Mouse (Mus musculus) intestine, embryonic 15.5 days (tissue): Measurements from ENCODE around the gene Sik3. TPM values are rescaled to one million over a fixed set of nuclear protein-coding genes. Genes with fewer than 3 reads are reported as not detected.

Experiments used
- ATAC-seq: fragments of 200-750 bp; cut with Nextera tagmentation; 2 replicates; pipeline ENCODE4 v1.8.0; 2017; ENCODE audit warnings: moderate TSS enrichment, moderate library complexity
- H3K27ac ChIP-seq: fragments of 300-500 bp; sonication (generic); 2 replicates; pipeline ENCODE4 v1.5.1; 2015; ENCODE audit warnings: mild to moderate bottlenecking, inconsistent platforms
- H3K27me3 ChIP-seq: fragments of 300-500 bp; sonication (generic); replicated peaks from 2 replicates; pipeline ENCODE4 v1.6.1; 2015; ENCODE audit warnings: inconsistent platforms
- H3K36me3 ChIP-seq: fragments of 300-500 bp; sonication (generic); 2 replicates; pipeline ENCODE4 v1.6.1; 2015; ENCODE audit warnings: inconsistent platforms
- H3K4me1 ChIP-seq: fragments of 300-500 bp; sonication (generic); replicated peaks from 2 replicates; pipeline ENCODE4 v1.6.1; 2015; ENCODE audit warnings: inconsistent platforms
- H3K4me2 ChIP-seq: fragments of 300-500 bp; sonication (generic); replicated peaks from 2 replicates; pipeline ENCODE4 v1.6.1; 2015; ENCODE audit warnings: mild to moderate bottlenecking, inconsistent platforms
- H3K4me3 ChIP-seq: fragments of 300-500 bp; sonication (generic); replicated peaks from 2 replicates; pipeline ENCODE4 v1.5.1; 2015; ENCODE audit warnings: inconsistent platforms
- H3K9ac ChIP-seq: fragments of 300-500 bp; sonication (generic); 2 replicates; pipeline ENCODE4 v1.6.1; 2015; ENCODE audit warnings: inconsistent platforms
- H3K9me3 ChIP-seq: fragments of 300-500 bp; sonication (generic); 2 replicates; pipeline ENCODE4 v1.6.1; 2016; ENCODE audit warnings: inconsistent platforms
- WGBS: fragments of 180-500 bp; shearing (Covaris S2); methylation state at CpG from one replicate; pipeline ENCODE4 v1.1.7; 2015; 5-methylcytosine and 5-hydroxymethylcytosine counted together
- polyA plus RNA-seq: library from polyadenylated mRNA; unstranded; fragments of >200 nt; fragmentation: Nextera tagmentation; extraction: Ambion mirVana; gene quantifications from 2 replicates; pipeline ENCODE4 v1.2.1, GENCODE M21; 2015

Sik3 gene
- polyA plus RNA-seq, 1 experiment from 2014 or later, result 13.2 TPM

GRCm38 (mm10) chr9:46210473-46210872 is 197.9 kb downstream of the Sik3 start:
- peaks cover 23% of the 10 kb centered on the region for H3K36me3 ChIP-seq
- no peak for ATAC-seq

DNA sequence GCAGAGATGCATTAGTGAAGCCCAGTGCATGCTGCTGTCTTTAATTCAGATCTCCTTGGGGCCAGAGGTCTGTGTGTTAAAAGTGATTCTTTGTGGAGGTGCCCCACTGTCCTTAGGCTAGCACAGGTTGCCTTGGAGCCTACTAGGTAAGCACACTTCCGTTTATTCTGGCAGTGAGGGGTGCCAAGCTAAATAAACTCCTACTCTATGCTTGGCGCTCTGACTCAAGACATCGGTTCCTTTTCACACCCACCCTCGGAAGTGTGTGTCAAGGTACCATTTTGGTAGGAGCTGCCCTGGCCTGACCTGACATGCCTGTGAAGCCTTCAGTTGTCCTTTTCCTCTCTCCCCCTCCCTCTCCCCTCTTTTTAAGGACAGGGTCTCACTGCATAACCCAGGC is 201.7 kb downstream of the Sik3 start:
- H3K9me3 ChIP-seq, result no peaks in the 10 kb centered on the region
- H3K4me3 ChIP-seq, result no peak overlapping the region
- H3K27ac ChIP-seq, result no peak overlapping the region
- H3K27me3 ChIP-seq, result no peaks in the 10 kb centered on the region
- H3K9ac ChIP-seq, result no peak overlapping the region
- peaks cover 21% of the 10 kb centered on the region for H3K36me3 ChIP-seq
- H3K4me2 ChIP-seq, result no peak overlapping the region
- ATAC-seq, result no peak
- 82% methylated on average over 4 of the region's 4 CpGs for WGBS
- H3K4me1 ChIP-seq, result peaks cover 7% of the 10 kb centered on the region; the same call in 1 of the 2 replicates

More at GRCm38 (mm10) chr9:46210473-46210872, 197.9 kb downstream of the Sik3 start:
- 89% methylated on average over 12 of the region's 12 CpGs for WGBS
- Histone ChIP-seq H3K9ac (no peak overlapping the region), H3K4me1 (peaks cover 27% of the 10 kb centered on the region), H3K4me2 (no peak overlapping the region), H3K9me3 (no peaks in the 10 kb centered on the region), H3K27me3 (no peaks in the 10 kb centered on the region), H3K4me3 (no peak overlapping the region), H3K27ac (no peak overlapping the region)

DNA sequence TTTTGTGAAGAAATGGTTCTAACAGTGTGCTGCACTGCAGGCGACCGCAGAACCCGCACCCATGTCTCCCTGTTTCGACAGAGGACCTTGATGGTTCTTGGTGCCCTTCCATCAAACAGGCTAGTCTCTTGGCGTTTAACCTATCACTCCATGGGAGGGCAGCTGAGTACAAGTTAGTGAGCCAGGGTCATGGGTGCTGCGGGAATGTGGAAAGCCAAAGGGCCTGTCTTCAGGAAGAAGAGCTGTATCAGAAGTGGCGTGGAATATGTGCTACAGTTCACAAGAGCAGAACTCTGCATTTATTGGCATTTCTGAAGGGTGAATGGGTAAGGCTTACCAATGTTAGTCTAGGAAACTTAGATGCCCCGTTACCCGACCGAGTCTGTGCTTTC is 202.3 kb downstream of the Sik3 start:
- Histone ChIP-seq H3K4me3 (no peak overlapping the region), H3K27me3 (no peaks in the 10 kb centered on the region), H3K4me1 (peaks cover 7% of the 10 kb centered on the region; the same call in 1 of the 2 replicates), H3K36me3 (peaks cover 19% of the 10 kb centered on the region), H3K27ac (no peak overlapping the region), H3K9ac (no peak overlapping the region), H3K9me3 (no peaks in the 10 kb centered on the region), H3K4me2 (no peak overlapping the region)
- ATAC-seq, result no peak
- WGBS, result 91% methylated on average over 10 of the region's 10 CpGs

DNA sequence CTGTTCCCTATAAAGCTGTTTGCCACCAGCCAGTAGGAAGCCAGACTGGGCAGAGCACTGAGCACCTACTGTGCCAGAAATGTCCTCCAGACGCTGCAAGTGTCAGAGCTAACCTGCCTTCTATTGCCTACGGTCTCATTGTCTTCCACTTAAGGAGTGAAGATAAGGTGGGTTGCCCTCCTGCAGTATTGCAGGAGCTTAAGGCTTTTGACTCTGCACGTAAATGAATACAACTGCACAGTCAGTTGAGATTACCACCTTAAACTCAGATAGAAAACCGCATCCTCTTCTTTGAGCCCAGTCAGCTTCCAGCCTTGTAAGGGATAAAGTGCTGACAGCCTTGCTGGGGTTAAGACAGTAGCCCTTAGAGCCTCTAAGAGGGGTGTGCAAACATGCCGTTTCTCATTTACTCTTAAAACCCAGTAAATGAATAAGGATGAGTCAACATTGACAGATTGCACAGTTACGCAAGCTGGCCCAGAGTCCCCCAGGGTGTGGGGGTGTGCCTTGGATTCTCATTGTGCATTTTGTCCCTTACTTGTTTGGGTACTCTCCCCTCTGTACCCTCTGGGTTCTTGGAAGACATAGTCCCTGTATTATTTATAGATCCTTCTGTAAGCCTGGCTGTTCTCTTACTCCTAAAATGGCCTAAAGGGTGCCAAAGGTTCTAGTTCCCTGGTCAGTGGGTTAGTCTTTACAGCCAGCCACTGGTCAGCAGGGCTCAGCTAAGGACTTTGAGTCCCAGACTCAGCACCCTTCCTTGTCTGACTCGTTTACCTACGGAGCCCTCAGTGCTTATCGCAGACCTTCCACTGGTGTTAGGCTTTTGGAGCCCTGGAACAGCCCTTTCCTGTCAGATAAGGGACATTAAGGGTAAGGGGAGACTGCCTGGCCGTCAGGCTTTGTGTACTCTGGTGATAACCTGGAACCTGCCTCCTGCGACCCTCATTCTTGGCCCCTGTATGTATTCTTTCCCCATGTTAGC is 203.0 kb downstream of the Sik3 start:
- Histone ChIP-seq H3K4me2 (no peak overlapping the region), H3K27ac (peak overlapping the region; percentile 49; the same call in 1 of the 2 replicates), H3K4me3 (no peak overlapping the region), H3K36me3 (peaks cover 20% of the 10 kb centered on the region), H3K4me1 (peaks cover 7% of the 10 kb centered on the region; the same call in 1 of the 2 replicates), H3K9ac (no peak overlapping the region), H3K27me3 (no peaks in the 10 kb centered on the region), H3K9me3 (no peaks in the 10 kb centered on the region)
- ATAC-seq, result peak; percentile 68
- WGBS, result 54% methylated on average over 11 of the region's 11 CpGs

DNA sequence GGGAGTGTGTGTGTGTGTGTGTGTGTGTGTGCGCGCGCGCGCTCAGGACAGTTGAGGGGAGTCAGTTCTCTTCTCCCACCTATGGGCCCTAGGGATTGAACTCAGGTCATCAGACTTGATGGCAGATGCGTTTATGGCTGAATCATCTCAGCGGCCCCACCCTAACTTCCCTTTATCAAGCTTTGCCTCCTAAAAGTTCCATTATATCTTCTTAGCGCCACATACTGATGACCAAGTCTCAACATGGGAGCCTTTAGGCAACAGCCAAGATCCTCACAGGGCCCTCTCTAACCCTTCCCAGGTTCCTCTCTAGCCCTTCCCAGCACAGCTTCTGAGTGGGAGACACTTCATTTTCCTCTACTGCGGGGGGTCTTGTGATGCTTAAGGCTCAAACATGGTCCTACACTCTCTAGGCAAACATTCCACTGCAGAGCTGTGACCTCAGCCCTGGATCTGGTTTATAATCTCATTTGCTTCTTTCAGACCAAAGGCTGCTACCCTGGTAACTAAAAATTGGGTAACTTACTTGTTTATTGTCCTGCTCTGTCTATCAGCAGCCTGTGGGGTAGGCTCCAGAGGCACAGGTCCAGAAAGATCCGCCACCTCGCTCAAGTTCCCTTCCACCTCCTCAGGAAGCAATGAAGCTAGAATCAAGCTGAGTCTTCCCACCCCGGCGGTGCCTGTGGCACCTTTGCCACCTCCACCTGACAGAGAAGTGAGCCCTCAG is 204.3 kb downstream of the Sik3 start:
- Histone ChIP-seq H3K27ac (no peak overlapping the region), H3K4me2 (no peak overlapping the region), H3K27me3 (no peaks in the 10 kb centered on the region), H3K9ac (no peak overlapping the region), H3K9me3 (no peaks in the 10 kb centered on the region), H3K4me3 (no peak overlapping the region), H3K4me1 (peaks cover 7% of the 10 kb centered on the region; the same call in 1 of the 2 replicates), H3K36me3 (peaks cover 18% of the 10 kb centered on the region)
- ATAC-seq, result no peak
- WGBS, result 89% methylated on average over 13 of the region's 13 CpGs

GRCm38 (mm10) chr9:46218176-46218575 is 205.6 kb downstream of the Sik3 start:
- 79% methylated on average over 9 of the region's 9 CpGs for WGBS
- Histone ChIP-seq H3K36me3 (peaks cover 18% of the 10 kb centered on the region), H3K27ac (no peak overlapping the region), H3K9ac (no peak overlapping the region), H3K4me2 (no peak overlapping the region), H3K4me3 (no peak overlapping the region), H3K9me3 (no peaks in the 10 kb centered on the region), H3K27me3 (no peaks in the 10 kb centered on the region), H3K4me1 (peaks cover 7% of the 10 kb centered on the region; the same call in 1 of the 2 replicates)
- no peak for ATAC-seq

DNA sequence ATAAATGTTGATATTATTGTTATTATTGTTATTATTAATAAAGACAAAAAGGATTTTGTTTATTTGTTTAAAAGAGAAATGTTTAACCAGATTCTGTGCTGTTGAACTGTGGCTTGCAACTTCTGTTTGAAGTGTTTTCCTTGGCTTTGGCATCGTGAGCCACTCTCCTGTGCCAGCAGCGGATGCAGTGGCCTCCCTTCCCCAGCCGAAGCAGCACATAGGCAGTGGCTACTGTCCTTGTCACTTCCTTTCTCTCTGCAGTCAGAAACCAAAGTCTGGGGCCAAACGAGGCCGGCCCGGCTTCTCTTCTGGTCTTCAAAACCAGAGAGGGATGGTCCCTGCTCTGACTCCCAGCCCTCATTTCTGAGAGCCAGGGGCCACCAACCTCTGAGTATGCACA is 210.5 kb downstream of the Sik3 start:
- Histone ChIP-seq H3K27ac (0 out of 2 replicates have a peak overlapping the region, but pooled peaks have one; percentile 33), H3K36me3 (peaks cover 18% of the 10 kb centered on the region), H3K4me2 (no peak overlapping the region), H3K27me3 (no peaks in the 10 kb centered on the region), H3K4me3 (no peak overlapping the region), H3K9ac (no peak overlapping the region), H3K4me1 (0 out of 2 replicates have a peak, but pooled peaks cover 5% of the 10 kb centered on the region), H3K9me3 (no peaks in the 10 kb centered on the region)
- WGBS, result 79% methylated on average over 6 of the region's 6 CpGs
- no peak for ATAC-seq

DNA sequence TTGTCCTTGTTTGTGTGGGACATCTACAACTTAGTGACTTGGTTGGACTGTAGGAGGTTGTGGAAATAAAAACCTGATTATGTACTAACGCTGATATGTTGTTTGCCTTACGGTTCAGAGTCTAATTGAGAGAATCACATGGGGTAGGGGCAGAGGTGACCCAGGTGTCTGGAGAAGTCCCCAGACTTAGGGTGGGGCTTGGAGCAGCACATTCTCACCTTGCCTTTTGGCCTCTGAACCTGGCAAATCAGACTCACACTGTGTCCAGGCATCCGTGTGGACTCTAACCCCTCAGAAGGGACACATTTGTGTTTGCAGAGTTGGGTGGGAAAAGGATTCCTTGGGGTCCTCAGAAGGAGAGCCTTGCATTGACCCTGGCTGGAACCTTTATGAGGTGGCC is 211.5 kb downstream of the Sik3 start:
- peak; percentile 60 for ATAC-seq
- Histone ChIP-seq H3K4me2 (no peak overlapping the region), H3K9me3 (no peaks in the 10 kb centered on the region), H3K36me3 (peaks cover 18% of the 10 kb centered on the region), H3K9ac (no peak overlapping the region), H3K27me3 (no peaks in the 10 kb centered on the region), H3K4me1 (0 out of 2 replicates have a peak, but pooled peaks cover 5% of the 10 kb centered on the region), H3K27ac (peak overlapping the region; percentile 78), H3K4me3 (no peak overlapping the region)
- WGBS, result 63% methylated on average over 3 of the region's 3 CpGs

- peaks cover 7% of the 10 kb centered on the region for H3K4me1 ChIP-seq
- H3K9me3 ChIP-seq, result no peaks in the 10 kb centered on the region
- H3K27ac ChIP-seq, result peak overlapping the region; percentile 78
- ATAC-seq, result no peak
- H3K9ac ChIP-seq, result no peak overlapping the region
- no peak overlapping the region for H3K4me2 ChIP-seq
- no peak overlapping the region for H3K4me3 ChIP-seq
- WGBS, result 58% methylated on average over 5 of the region's 5 CpGs
- no peaks in the 10 kb centered on the region for H3K27me3 ChIP-seq
- peaks cover 16% of the 10 kb centered on the region for H3K36me3 ChIP-seq
Observed at GRCm38 (mm10) chr9:46224945-46225660, 212.5 kb downstream of the Sik3 start.

DNA sequence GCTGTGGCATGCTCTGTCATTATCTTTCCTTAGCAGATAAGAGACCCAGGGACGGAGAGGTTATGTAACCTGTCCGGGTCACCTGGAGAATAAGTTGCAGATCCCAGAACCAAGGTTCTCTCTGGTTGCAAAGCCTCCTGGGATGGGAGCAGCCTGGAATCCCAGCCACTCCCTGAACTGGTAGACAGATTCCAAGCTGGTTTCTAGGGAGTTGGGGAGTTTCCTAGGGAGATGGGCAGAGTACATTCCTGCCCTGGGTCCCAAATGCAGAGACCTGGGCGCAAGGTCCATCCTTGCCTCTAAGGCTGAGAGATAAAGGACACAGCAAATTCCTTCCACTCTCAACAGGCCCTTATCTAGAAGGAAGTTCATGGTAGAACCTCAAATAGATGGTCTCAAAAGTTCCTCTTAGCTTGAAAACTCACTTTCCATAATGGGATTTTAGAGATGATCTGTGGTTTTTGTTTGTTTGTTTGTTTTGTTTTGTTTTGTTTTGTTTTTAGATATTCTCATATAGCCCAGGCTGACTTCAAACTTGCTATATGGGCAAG is 214.5 kb downstream of the Sik3 start:
- 68% methylated on average over 3 of the region's 3 CpGs for WGBS
- H3K36me3 ChIP-seq, result peaks cover under 1% of the 10 kb centered on the region; the same call in 1 of the 2 replicates
- no peak overlapping the region for H3K4me2 ChIP-seq
- ATAC-seq, result peak; percentile 39
- no peak overlapping the region for H3K9ac ChIP-seq
- no peaks in the 10 kb centered on the region for H3K9me3 ChIP-seq
- peaks cover 14% of the 10 kb centered on the region for H3K4me1 ChIP-seq
- H3K4me3 ChIP-seq, result no peak overlapping the region
- 0 out of 2 replicates have a peak overlapping the region, but pooled peaks have one; percentile 62 for H3K27ac ChIP-seq
- H3K27me3 ChIP-seq, result no peaks in the 10 kb centered on the region

DNA sequence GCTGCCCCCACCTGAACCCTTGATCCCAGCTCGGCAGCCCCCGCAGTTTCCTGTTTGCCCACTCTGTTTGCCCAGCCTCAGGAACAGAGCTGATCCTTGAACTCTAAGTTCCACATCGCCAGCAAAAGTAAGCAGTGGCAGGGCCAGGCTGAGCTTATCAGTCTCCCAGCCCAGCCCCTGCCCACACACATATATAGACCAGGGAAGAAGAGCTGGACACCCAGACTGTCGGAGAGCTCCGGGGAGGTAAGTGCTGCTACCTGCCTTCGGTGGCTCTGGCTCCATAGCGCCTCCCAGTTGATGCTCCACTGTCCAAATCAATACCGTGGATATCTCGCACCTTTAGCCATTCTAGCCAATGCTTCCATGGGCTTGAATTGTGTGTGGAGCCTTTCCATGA is 215.9 kb downstream of the Sik3 start, which contains the start of gene Apoa1:
TSS of gene Apoa1 (plus strand) at position 90 of the 400 bp plus-strand sequence.
- Histone ChIP-seq H3K27ac (peak within 1 kb of the TSS; percentile 62), H3K9ac (peak within 1 kb of the TSS; percentile 20; the same call in 1 of the 2 replicates), H3K27me3 (no peaks in the 10 kb centered on the region), H3K36me3 (no peaks in the 10 kb centered on the region), H3K4me3 (peak within 1 kb of the TSS; percentile 48), H3K9me3 (no peaks in the 10 kb centered on the region), H3K4me2 (peak within 1 kb of the TSS; percentile 94), H3K4me1 (peaks cover 14% of the 10 kb centered on the region)
- peak; percentile 39 for ATAC-seq
- 39% methylated on average over 9 of the region's 9 CpGs for WGBS
